Mouse (Mus musculus) heart, embryonic 16.5 days (tissue): ENCODE measurements around the gene Vps33b. TPM values are rescaled to one million over a fixed set of nuclear protein-coding genes. Genes with fewer than 3 reads are reported as not detected.
A peak's percentile ranks its signal among the peaks of the same experiment; 100 is the strongest.

ENCODE experiments used
- ATAC-seq: fragments of 200-750 bp; cut with Nextera tagmentation; replicated peaks from 2 replicates; pipeline ENCODE4 v1.8.0; 2017; ENCODE audit warnings: moderate number of reproducible peaks; ENCODE audit not compliant: insufficient read depth, low FRiP score; ENCODE audit errors: extremely low read depth
- H3K27ac ChIP-seq: fragments of 300-500 bp; sonication (generic); 2 replicates; pipeline ENCODE4 v1.5.1; 2014; ENCODE audit warnings: mild to moderate bottlenecking, low read length, control low read depth, moderate library complexity
- H3K27me3 ChIP-seq: fragments of 300-500 bp; sonication (generic); 2 replicates; pipeline ENCODE4 v1.6.1; 2014; ENCODE audit warnings: low read length, mixed read lengths; ENCODE audit not compliant: control insufficient read depth, insufficient read depth
- H3K36me3 ChIP-seq: fragments of 300-500 bp; sonication (generic); 2 replicates; pipeline ENCODE4 v1.6.1; 2014; ENCODE audit not compliant: control insufficient read depth, insufficient read depth
- H3K4me1 ChIP-seq: fragments of 300-500 bp; sonication (generic); 2 replicates; pipeline ENCODE4 v1.6.1; 2014; ENCODE audit warnings: low read length, mixed read lengths; ENCODE audit not compliant: control insufficient read depth, insufficient read depth
- H3K4me2 ChIP-seq: fragments of 300-500 bp; sonication (generic); 2 replicates; pipeline ENCODE4 v1.6.1; 2014; ENCODE audit warnings: low read depth, mild to moderate bottlenecking, control low read depth, low read length
- H3K4me3 ChIP-seq: fragments of 300-500 bp; sonication (generic); 2 replicates; pipeline ENCODE4 v1.5.1; 2014; ENCODE audit warnings: mild to moderate bottlenecking, control low read depth, low read length
- H3K9ac ChIP-seq: fragments of 300-500 bp; sonication (generic); 2 replicates; pipeline ENCODE4 v1.6.1; 2014; ENCODE audit warnings: low read length, control low read depth
- H3K9me3 ChIP-seq: fragments of 300-500 bp; sonication (generic); replicated peaks from 2 replicates; pipeline ENCODE4 v1.6.1; 2016; ENCODE audit warnings: low read length; ENCODE audit not compliant: control insufficient read depth
- WGBS: fragments of 180-500 bp; shearing (Covaris S2); extraction: QIAGEN DNeasy Blood & Tissue Kit; methylation state at CpG from one replicate; pipeline ENCODE4 v1.1.7; 2014; 5-methylcytosine and 5-hydroxymethylcytosine counted together
- polyA plus RNA-seq: library from polyadenylated mRNA; unstranded; fragments of >200 nt; fragmentation: Nextera tagmentation; extraction: Ambion mirVana; gene quantifications from 2 replicates; pipeline ENCODE4 v1.2.1, GENCODE M21; 2015

Vps33b gene
- polyA plus RNA-seq, 1 experiment from 2014 or later = 12.7 TPM

DNA sequence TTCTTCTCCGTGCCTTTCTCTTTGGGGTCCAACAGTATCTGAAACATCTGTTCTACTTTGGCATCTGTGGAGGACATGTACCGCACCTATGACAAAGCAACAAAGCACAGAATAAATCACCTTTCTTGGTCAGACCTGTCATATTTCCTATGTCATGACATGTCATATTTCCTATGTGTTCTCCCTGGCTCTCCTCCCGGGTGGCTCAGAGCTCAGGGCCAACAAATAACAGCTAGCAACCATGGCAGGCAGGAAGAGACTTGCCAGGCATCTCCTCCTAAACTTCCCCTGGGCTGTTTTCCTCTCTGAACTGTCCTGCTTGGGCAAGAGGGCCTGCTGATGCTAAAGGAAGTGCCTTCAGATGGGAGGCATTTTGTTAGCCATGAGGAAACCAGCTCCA, 67.5 kb downstream of the Vps33b start:
- H3K36me3 ChIP-seq = peaks cover 41% of the 10 kb centered on the region
- H3K4me3 ChIP-seq = no peak overlapping the region
- H3K4me2 ChIP-seq = no peak overlapping the region
- H3K27me3 ChIP-seq = peaks cover under 1% of the 10 kb centered on the region; the same call in 1 of the 2 replicates
- H3K27ac ChIP-seq = no peak overlapping the region
- peaks cover 16% of the 10 kb centered on the region for H3K4me1 ChIP-seq
- 83% methylated on average over 3 of the region's 3 CpGs for WGBS
- H3K9me3 ChIP-seq = no peaks in the 10 kb centered on the region
- no peak for ATAC-seq
- H3K9ac ChIP-seq = no peak overlapping the region

DNA sequence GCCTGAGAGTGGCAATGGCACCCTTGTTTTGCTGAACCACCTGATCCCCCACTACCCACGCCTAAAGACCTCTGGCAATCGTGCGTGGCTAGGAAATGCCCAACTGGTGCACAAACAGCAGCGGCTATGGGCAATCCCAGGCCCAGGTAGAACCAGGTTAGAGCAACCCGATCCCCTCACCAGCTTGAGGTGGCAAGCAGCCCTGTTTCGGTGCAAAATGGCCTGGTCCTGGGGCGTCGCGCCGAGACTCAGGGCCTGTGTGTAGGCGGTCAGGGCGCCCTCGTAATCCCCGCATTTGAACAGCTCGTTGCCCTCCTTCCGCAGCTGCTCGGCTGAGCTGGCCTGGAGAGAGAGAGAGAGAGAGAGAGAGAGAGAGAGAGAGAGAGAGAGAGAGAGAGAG, 69.9 kb downstream of the Vps33b start:
- no peak overlapping the region for H3K27ac ChIP-seq
- H3K4me1 ChIP-seq = peaks cover 26% of the 10 kb centered on the region

DNA sequence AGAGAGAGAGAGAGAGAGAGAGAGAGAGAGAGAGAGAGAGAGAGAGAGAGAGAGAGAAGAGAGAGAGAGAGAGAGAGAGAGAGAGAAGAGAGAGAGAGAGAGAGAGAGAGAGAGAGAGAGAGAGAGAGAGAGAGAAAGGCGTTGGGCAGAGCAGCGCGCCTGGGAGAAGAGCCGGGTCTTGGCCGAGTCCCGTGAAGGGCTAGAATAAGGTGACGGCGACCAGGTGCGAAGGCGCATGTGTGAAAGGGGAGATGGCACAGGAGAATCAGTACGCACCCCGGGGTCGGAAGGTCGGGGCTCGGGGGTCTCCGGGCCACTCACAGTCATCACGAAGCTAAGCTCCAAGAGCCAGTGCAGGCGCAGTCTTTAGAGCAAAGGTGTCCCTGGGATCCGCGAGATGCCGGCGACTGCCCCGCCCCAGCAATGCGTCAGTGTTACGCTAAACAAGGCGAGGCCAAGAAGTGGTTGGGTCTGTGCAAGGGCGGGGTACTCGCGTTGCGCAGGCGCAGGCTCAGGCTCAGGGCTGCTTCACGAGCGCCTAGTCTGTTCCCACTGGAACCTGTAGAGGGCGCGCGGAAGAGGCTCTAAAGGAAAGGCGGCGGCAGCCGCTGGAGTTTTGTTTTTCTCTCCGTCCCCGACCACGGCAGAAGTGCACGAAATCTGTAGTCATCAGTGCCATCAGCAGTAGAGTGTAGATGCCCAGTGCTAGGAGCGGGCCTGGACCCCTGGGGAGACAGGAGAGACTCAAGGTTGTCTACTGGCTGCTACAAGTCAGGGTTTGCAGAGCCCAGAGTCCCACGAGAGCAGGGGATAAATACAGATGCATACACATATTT, 70.6 kb downstream of the Vps33b start:
- peaks cover 18% of the 10 kb centered on the region for H3K36me3 ChIP-seq
- peaks cover 2% of the 10 kb centered on the region; the same call in 1 of the 2 replicates for H3K27me3 ChIP-seq
- peak overlapping the region; percentile 76 for H3K9ac ChIP-seq
- H3K27ac ChIP-seq = peak overlapping the region; percentile 88
- H3K4me2 ChIP-seq = peak overlapping the region; percentile 66
- ATAC-seq = peak; percentile 97
- WGBS = under 1% methylated on average over 45 of the region's 45 CpGs
- no peaks in the 10 kb centered on the region for H3K9me3 ChIP-seq
- peaks cover 26% of the 10 kb centered on the region for H3K4me1 ChIP-seq
- H3K4me3 ChIP-seq = peak overlapping the region; percentile 77

More for the DNA sequence above, 69.9 kb downstream of the Vps33b start:
- H3K4me2 ChIP-seq = peak overlapping the region; percentile 66
- H3K36me3 ChIP-seq = peaks cover 23% of the 10 kb centered on the region
- no peaks in the 10 kb centered on the region for H3K9me3 ChIP-seq
- H3K27me3 ChIP-seq = peaks cover 2% of the 10 kb centered on the region; the same call in 1 of the 2 replicates
- WGBS = 9% methylated on average over 17 of the region's 17 CpGs
- H3K9ac ChIP-seq = peak overlapping the region; percentile 67
- H3K4me3 ChIP-seq = peak overlapping the region; percentile 77
- no peak for ATAC-seq

DNA sequence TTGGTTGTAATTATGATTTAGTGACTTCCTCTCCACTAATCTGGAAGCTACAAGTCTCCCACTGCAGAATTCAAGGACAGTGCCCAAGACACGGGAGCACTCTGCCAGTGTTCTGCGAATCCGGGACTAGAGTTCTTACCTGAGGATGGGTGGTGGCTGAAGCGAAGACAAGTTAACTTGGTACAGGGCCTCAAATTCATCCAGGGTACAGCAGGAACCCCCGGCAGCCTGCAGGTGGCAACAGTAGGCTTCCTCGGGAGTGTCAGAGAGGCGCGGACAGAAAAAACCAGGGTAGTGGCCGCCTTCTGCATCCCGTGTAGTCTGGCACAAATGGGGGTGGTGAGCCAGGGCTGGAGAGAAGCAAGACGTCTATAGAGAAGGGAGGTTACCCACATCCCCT, 71.3 kb downstream of the Vps33b start, which contains the start of gene Unc45a:
Gene Unc45a (minus strand): TSS at position 213 of the 400 bp plus-strand sequence.
- peaks cover 26% of the 10 kb centered on the region for H3K4me1 ChIP-seq
- 2% methylated on average over 11 of the region's 11 CpGs for WGBS
- peaks cover 11% of the 10 kb centered on the region for H3K36me3 ChIP-seq
- H3K9ac ChIP-seq = peak within 1 kb of the TSS; percentile 76
- H3K4me3 ChIP-seq = peak within 1 kb of the TSS; percentile 77
- peaks cover 2% of the 10 kb centered on the region; the same call in 1 of the 2 replicates for H3K27me3 ChIP-seq
- H3K4me2 ChIP-seq = peak within 1 kb of the TSS; percentile 66
- H3K27ac ChIP-seq = peak within 1 kb of the TSS; percentile 88
- H3K9me3 ChIP-seq = no peaks in the 10 kb centered on the region
- ATAC-seq = peak; percentile 55

Other genes starting within 250 kb of the Vps33b start
- gene Zfp710, start 244.8 kb upstream of the Vps33b start, polyA plus RNA-seq = 12.4 and 12.6 TPM in 2 replicates
- 2,779 and 2,782 TPM in 2 replicates for gene Idh2, start 154.3 kb upstream of the Vps33b start, polyA plus RNA-seq
- 12.1 and 14.4 TPM in 2 replicates for gene Sema4b, start 82.8 kb upstream of the Vps33b start, polyA plus RNA-seq
- gene Cib1, start 36.8 kb upstream of the Vps33b start, polyA plus RNA-seq = 65.6 and 65.9 TPM in 2 replicates
- gene Gdpgp1, start 36.8 kb upstream of the Vps33b start, polyA plus RNA-seq = 3.2 and 4.2 TPM in 2 replicates
- 0.60 and 1.2 TPM in 2 replicates for gene Ttll13, start 23.3 kb upstream of the Vps33b start, polyA plus RNA-seq
- gene Ngrn, start 8.4 kb upstream of the Vps33b start, polyA plus RNA-seq = 39.8 and 45.0 TPM in 2 replicates
- gene Prc1, start 24.8 kb downstream of the Vps33b start, polyA plus RNA-seq = 138 and 164 TPM in 2 replicates
- 6.5 and 7.6 TPM in 2 replicates for gene Rccd1, start 54.8 kb downstream of the Vps33b start, polyA plus RNA-seq
- gene Unc45a, start 71.4 kb downstream of the Vps33b start, polyA plus RNA-seq = 20.6 and 25.3 TPM in 2 replicates
- 20.1 and 20.7 TPM in 2 replicates for gene Hddc3, start 73.5 kb downstream of the Vps33b start, polyA plus RNA-seq
- 15.0 and 17.4 TPM in 2 replicates for gene Man2a2, start 101.7 kb downstream of the Vps33b start, polyA plus RNA-seq
- gene Fes, start 118.3 kb downstream of the Vps33b start, polyA plus RNA-seq = 14.1 and 15.4 TPM in 2 replicates
- 11.0 and 14.3 TPM in 2 replicates for gene Furin, start 135.8 kb downstream of the Vps33b start, polyA plus RNA-seq